Mouse (Mus musculus): ENCODE results near the gene St3gal2. TPM values are rescaled to one million over a fixed set of nuclear protein-coding genes. Genes with fewer than 3 reads are reported as not detected.

The St3gal2 gene
- total and polyA plus RNA-seq, 3 experiments = 16.9 to 44.5 (median 17.0) TPM

GRCm38 (mm10) chr8:110918027-110918426 lies 1.7 kb upstream of the St3gal2 start:
- TF ChIP-seq ETS1 (conservative IDR thresholded peaks at IDR 0.05; ENCODE audit: low read depth, low read length) (no peak), PAX5 (IDR thresholded peaks at IDR 0.05; ENCODE audit: low read length) (no peak), HCFC1 (IDR thresholded peaks at IDR 0.05; ENCODE audit: low read depth, low read length) (no peak), MYC (IDR thresholded peaks at IDR 0.05; ENCODE audit: low read depth, low read length) (no peak), CTCF (conservative IDR thresholded peaks at IDR 0.05 in 1 of 2, IDR thresholded peaks at IDR 0.05 in 1 of 2; ENCODE audit: low read depth in 2 of 2, low read length in 2 of 2) (no peak), USF2 (conservative IDR thresholded peaks at IDR 0.05; ENCODE audit: low read depth, low read length) (no peak), RCOR1 (conservative IDR thresholded peaks at IDR 0.05; ENCODE audit: low read depth, low read length) (no peak), MXI1 (IDR thresholded peaks at IDR 0.05; ENCODE audit: low read depth, low read length) (no peak), CHD2 (IDR thresholded peaks at IDR 0.05; ENCODE audit: low read length) (no peak), TBP (conservative IDR thresholded peaks at IDR 0.05; ENCODE audit: low read depth, low read length) (no peak), ZC3H11A (IDR thresholded peaks at IDR 0.05; ENCODE audit: low read depth, low read length) (no peak)

GRCm38 (mm10) chr8:110918460-110918859 lies 1.3 kb upstream of the St3gal2 start:
- H3K4me1 ChIP-seq (ENCODE audit: control insufficient read depth in 1 of 2, insufficient read depth in 2 of 2) = peaks cover 3 to 44% of the 10 kb centered on the region in 2 experiments
- peaks cover 37% of the 10 kb centered on the region for H3K79me2 ChIP-seq (replicated peaks; ENCODE audit: control insufficient read depth, extremely low read depth, insufficient read depth, poor library complexity, severe bottlenecking)
- no peak overlapping the region for H3K4me3 ChIP-seq (replicated peaks in 1 of 3; ENCODE audit: low read depth in 2 of 3, low read length in 2 of 3, poor library complexity in 1 of 3)
- H3K36me3 ChIP-seq (replicated peaks in 1 of 2; ENCODE audit: control insufficient read depth in 1 of 2, insufficient read depth in 1 of 2, low read length in 1 of 2) = peaks cover 4 to 14% of the 10 kb centered on the region in 2 experiments
- no peak for DNase-seq (ENCODE audit: extremely low read depth)
- dilution Hi-C loops (cut with MboI; ENCODE audit: extremely low pct_ligation_motif_present, extremely low pct_unique_long_range_greater_than_20kb, low sequenced_read_pairs) = no loop called here
- peaks cover 4% of the 10 kb centered on the region for H3K9me3 ChIP-seq (replicated peaks; ENCODE audit: low read length)
- no peak overlapping the region for H3K9ac ChIP-seq (ENCODE audit: insufficient read depth, low read depth)
- H3K27me3 ChIP-seq (replicated peaks) = no peaks in the 10 kb centered on the region
- TF ChIP-seq ZNF384 (IDR thresholded peaks at IDR 0.05; ENCODE audit: low read depth, low read length) (no peak), EP300 (IDR thresholded peaks at IDR 0.05; ENCODE audit: low read length) (no peak), MAFK (IDR thresholded peaks at IDR 0.05; ENCODE audit: insufficient replicate concordance, low read length) (no peak), SMC3 (IDR thresholded peaks at IDR 0.05; ENCODE audit: low read depth, low read length) (no peak), RCOR1 (conservative IDR thresholded peaks at IDR 0.05; ENCODE audit: low read depth, low read length) (no peak), CTCF (conservative IDR thresholded peaks at IDR 0.05 in 1 of 2, IDR thresholded peaks at IDR 0.05 in 1 of 2; ENCODE audit: low read depth in 2 of 2, low read length in 2 of 2) (no peak)
- no peak overlapping the region for H3K27ac ChIP-seq (ENCODE audit: insufficient read depth, low read depth)
- in situ Hi-C loops (cut with MboI; ENCODE audit: low pct_ligation_motif_present, low pct_unique_long_range_greater_than_20kb, low sequenced_read_pairs) = no loop called here
- H3K4me2 ChIP-seq (ENCODE audit: insufficient read depth, low read depth, poor library complexity, severe bottlenecking) = no peak overlapping the region

More at GRCm38 (mm10) chr8:110918027-110918426, 1.7 kb upstream of the St3gal2 start:
- peak overlapping the region in 1 of 3 experiments; percentile 9 for H3K4me3 ChIP-seq (replicated peaks in 1 of 3; ENCODE audit: low read depth in 2 of 3, low read length in 2 of 3, poor library complexity in 1 of 3)
- no peak overlapping the region for H3K27ac ChIP-seq (ENCODE audit: insufficient read depth, low read depth)
- dilution Hi-C loops (cut with MboI; ENCODE audit: extremely low pct_ligation_motif_present, extremely low pct_unique_long_range_greater_than_20kb, low sequenced_read_pairs) = no loop called here
- H3K9me3 ChIP-seq (replicated peaks; ENCODE audit: low read length) = peaks cover 4% of the 10 kb centered on the region
- H3K79me2 ChIP-seq (replicated peaks; ENCODE audit: control insufficient read depth, extremely low read depth, insufficient read depth, poor library complexity, severe bottlenecking) = peaks cover 33% of the 10 kb centered on the region
- H3K27me3 ChIP-seq (replicated peaks) = no peaks in the 10 kb centered on the region
- in situ Hi-C loops (cut with MboI; ENCODE audit: low pct_ligation_motif_present, low pct_unique_long_range_greater_than_20kb, low sequenced_read_pairs) = no loop called here
- DNase-seq (ENCODE audit: extremely low read depth) = no peak
- peaks cover 4 to 10% of the 10 kb centered on the region in 2 experiments for H3K36me3 ChIP-seq (replicated peaks in 1 of 2; ENCODE audit: control insufficient read depth in 1 of 2, insufficient read depth in 1 of 2, low read length in 1 of 2)
- no peak overlapping the region for H3K9ac ChIP-seq (ENCODE audit: insufficient read depth, low read depth)
- H3K4me2 ChIP-seq (ENCODE audit: insufficient read depth, low read depth, poor library complexity, severe bottlenecking) = no peak overlapping the region
- peaks cover 3 to 44% of the 10 kb centered on the region in 2 experiments for H3K4me1 ChIP-seq (ENCODE audit: control insufficient read depth in 1 of 2, insufficient read depth in 2 of 2)
